Mouse (Mus musculus): ENCODE data around the gene Htra1.

- TF ChIP-seq MAX (IDR thresholded peaks at IDR 0.05; ENCODE audit: low read depth): no peak
- no peak for TF ChIP-seq SRF (IDR thresholded peaks at IDR 0.05; ENCODE audit: control insufficient read depth, insufficient read length, low read depth)
- TF ChIP-seq E2F4 (IDR thresholded peaks at IDR 0.05; ENCODE audit: insufficient read depth): no peak
Measured at GRCm38 (mm10) chr7:130943280-130943895, 7.5 kb downstream of the Htra1 start.

All from myocyte (in vitro differentiated cells).